ENCODE assay signal across 17 mouse cellular contexts in genomic region chr2:43555889-43556285, GRCm38 (mm10). TPM values are rescaled to one million over a fixed set of nuclear protein-coding genes. Genes with fewer than 3 reads are reported as not detected.
DNase-seq lines count a peak whose midpoint lies in the region; ATAC-seq and TF ChIP-seq lines count a peak whose summit lies in the region.
"Had no signal": no experiment of that assay in that cellular context is flagged by ENCODE, and none has a peak within 500 bp of the region (broad histone marks: within the 10 kb centered on the region; RNA-seq: fewer than 3 reads in every experiment).

No protein-coding gene starts in this region.

- H3K4me2 ChIP-seq in kidney, embryonic 15.5 days = peak overlapping the region; percentile 30
- H3K4me2 ChIP-seq in liver, embryonic 16.5 days (ENCODE audit: low read depth, low read length) = peak overlapping the region; percentile 30
- H3K4me2 ChIP-seq in midbrain, embryonic 13.5 days (replicated peaks) = no peak overlapping the region
- H3K4me2 ChIP-seq in midbrain, embryonic 15.5 days = no peak overlapping the region
- H3K4me2 ChIP-seq: embryonic facial prominence, embryonic 15.5 days; heart, embryonic 13.5 days; hindbrain, embryonic 13.5 days; midbrain, embryonic 12.5 days; neural tube, embryonic 13.5 days had no signal

- H3K4me3 ChIP-seq in spleen, adult 2 months (ENCODE audit: extremely low read depth, insufficient read depth, insufficient read length) = peak overlapping the region; percentile 39
- H3K4me3 ChIP-seq in kidney, embryonic 15.5 days (replicated peaks) = peak overlapping the region; percentile 10; the same call in 1 of the 2 replicates
- peak overlapping the region; percentile 49 for H3K4me3 ChIP-seq in liver, embryonic 16.5 days (ENCODE audit: low read depth, low read length)
- H3K4me3 ChIP-seq in midbrain, embryonic 13.5 days (replicated peaks) = no peak overlapping the region
- no peak overlapping the region for H3K4me3 ChIP-seq in midbrain, embryonic 15.5 days
- H3K4me3 ChIP-seq: embryonic facial prominence, embryonic 15.5 days; heart, embryonic 13.5 days; hindbrain, embryonic 13.5 days; midbrain, embryonic 12.5 days; neural tube, embryonic 13.5 days had no signal

- H3K4me1 ChIP-seq in spleen, adult 2 months (ENCODE audit: control insufficient read depth, insufficient read depth, insufficient read length) = peaks cover 7% of the 10 kb centered on the region
- H3K4me1 ChIP-seq in kidney, embryonic 15.5 days = peaks cover 5% of the 10 kb centered on the region; the same call in 1 of the 2 replicates
- H3K4me1 ChIP-seq in liver, embryonic 16.5 days (ENCODE audit: control insufficient read depth, low read depth, low read length) = no peaks in the 10 kb centered on the region; the same call in 1 of the 2 replicates
- no peaks in the 10 kb centered on the region for H3K4me1 ChIP-seq in midbrain, embryonic 13.5 days (replicated peaks)
- H3K4me1 ChIP-seq in midbrain, embryonic 15.5 days = no peaks in the 10 kb centered on the region
- H3K4me1 ChIP-seq: embryonic facial prominence, embryonic 15.5 days; heart, embryonic 13.5 days; hindbrain, embryonic 13.5 days; midbrain, embryonic 12.5 days; neural tube, embryonic 13.5 days had no signal

- no peak for TF ChIP-seq CTCF in spleen, adult 2 months (IDR thresholded peaks at IDR 0.05; ENCODE audit: extremely low read depth, insufficient read depth, insufficient read length, insufficient replicate concordance)

- H3K27ac ChIP-seq in spleen, adult 2 months (ENCODE audit: insufficient read depth, low read length) = peak overlapping the region; percentile 76
- H3K27ac ChIP-seq in kidney, embryonic 15.5 days = 0 out of 2 replicates have a peak overlapping the region, but pooled peaks have one; percentile 19
- peak overlapping the region; percentile 58 for H3K27ac ChIP-seq in liver, embryonic 16.5 days (ENCODE audit: low read length)
- no peak overlapping the region for H3K27ac ChIP-seq in midbrain, embryonic 13.5 days
- H3K27ac ChIP-seq in midbrain, embryonic 15.5 days = no peak overlapping the region
- H3K27ac ChIP-seq: embryonic facial prominence, embryonic 15.5 days; heart, embryonic 13.5 days; hindbrain, embryonic 13.5 days; midbrain, embryonic 12.5 days; neural tube, embryonic 13.5 days had no signal

- no peak for DNase-seq in spleen, adult 2 months (ENCODE audit: low read depth in 1 of 2, low spot score in 2 of 2)
- DNase-seq in spleen, adult 12 weeks (ENCODE audit: low spot score) = no peak
- DNase-seq: cerebellum, postnatal 14 days; gastrocnemius, postnatal 10 days; thymus, postnatal 36 days had no signal

- no peak overlapping the region for H3K9ac ChIP-seq in kidney, embryonic 15.5 days
- no peak overlapping the region for H3K9ac ChIP-seq in liver, embryonic 16.5 days (ENCODE audit: low read depth, low read length)
- H3K9ac ChIP-seq in midbrain, embryonic 13.5 days (replicated peaks) = no peak overlapping the region
- no peak overlapping the region for H3K9ac ChIP-seq in midbrain, embryonic 15.5 days
- H3K9ac ChIP-seq: embryonic facial prominence, embryonic 15.5 days; heart, embryonic 13.5 days; hindbrain, embryonic 13.5 days; midbrain, embryonic 12.5 days; neural tube, embryonic 13.5 days had no signal

- peak; percentile 76 for ATAC-seq in kidney, embryonic 15.5 days (replicated peaks; ENCODE audit: low FRiP score)
- ATAC-seq in liver, embryonic 16.5 days (ENCODE audit: low read depth) = peak; percentile 85
- ATAC-seq in activated CD4-positive, CD25-positive, alpha-beta regulatory T cell, adult 4 months = no peak
- ATAC-seq in midbrain, embryonic 13.5 days = no peak
- ATAC-seq in midbrain, embryonic 15.5 days (replicated peaks) = no peak
- ATAC-seq: CD4-positive, CD25-positive, alpha-beta regulatory T cell, adult 4 months; forebrain, embryonic 14.5 days had no signal

- 61% methylated on average over 4 of the region's 4 CpGs for WGBS in spleen, adult 2 months
- WGBS in kidney, embryonic 15.5 days = 37% methylated on average over 4 of the region's 4 CpGs
- WGBS in liver, embryonic 16.5 days (ENCODE audit: insufficient replicate concordance) = 53% methylated on average over 4 of the region's 4 CpGs
- 59% methylated on average over 4 of the region's 4 CpGs for WGBS in midbrain, embryonic 13.5 days
- 54% methylated on average over 4 of the region's 4 CpGs for WGBS in midbrain, embryonic 15.5 days

- TF ChIP-seq POLR2A in spleen, adult 2 months (IDR thresholded peaks at IDR 0.05; ENCODE audit: low read depth, low read length) = no peak

- H3K27me3 ChIP-seq in spleen, adult 2 months (ENCODE audit: control insufficient read depth, insufficient read depth, low read length) = no peaks in the 10 kb centered on the region
- no peaks in the 10 kb centered on the region for H3K27me3 ChIP-seq in kidney, embryonic 15.5 days
- H3K27me3 ChIP-seq in liver, embryonic 16.5 days (ENCODE audit: control insufficient read depth, insufficient read depth, low read depth, low read length) = no peaks in the 10 kb centered on the region
- H3K27me3 ChIP-seq in midbrain, embryonic 13.5 days = no peaks in the 10 kb centered on the region
- no peaks in the 10 kb centered on the region for H3K27me3 ChIP-seq in midbrain, embryonic 15.5 days (replicated peaks)
- H3K27me3 ChIP-seq: embryonic facial prominence, embryonic 15.5 days; heart, embryonic 13.5 days; hindbrain, embryonic 13.5 days; midbrain, embryonic 12.5 days; neural tube, embryonic 13.5 days had no signal

- no peaks in the 10 kb centered on the region for H3K9me3 ChIP-seq in kidney, embryonic 15.5 days (replicated peaks)
- no peaks in the 10 kb centered on the region for H3K9me3 ChIP-seq in liver, embryonic 16.5 days (replicated peaks; ENCODE audit: control insufficient read depth, low read length)
- H3K9me3 ChIP-seq in midbrain, embryonic 13.5 days = no peaks in the 10 kb centered on the region
- H3K9me3 ChIP-seq in midbrain, embryonic 15.5 days = no peaks in the 10 kb centered on the region
- H3K9me3 ChIP-seq: embryonic facial prominence, embryonic 15.5 days; heart, embryonic 13.5 days; hindbrain, embryonic 13.5 days; midbrain, embryonic 12.5 days; neural tube, embryonic 13.5 days had no signal

- 0 out of 2 replicates have a peak, but pooled peaks cover 1% of the 10 kb centered on the region for H3K36me3 ChIP-seq in spleen, adult 2 months (ENCODE audit: control insufficient read depth, insufficient read depth, low read length)
- H3K36me3 ChIP-seq in kidney, embryonic 15.5 days = no peaks in the 10 kb centered on the region
- H3K36me3 ChIP-seq in liver, embryonic 16.5 days (ENCODE audit: control insufficient read depth, insufficient read depth) = no peaks in the 10 kb centered on the region
- H3K36me3 ChIP-seq in midbrain, embryonic 13.5 days = no peaks in the 10 kb centered on the region
- no peaks in the 10 kb centered on the region for H3K36me3 ChIP-seq in midbrain, embryonic 15.5 days (replicated peaks)
- H3K36me3 ChIP-seq: embryonic facial prominence, embryonic 15.5 days; heart, embryonic 13.5 days; hindbrain, embryonic 13.5 days; midbrain, embryonic 12.5 days; neural tube, embryonic 13.5 days had no signal

RNA-seq across cellular contexts. Expression of gene Kynu, which starts 0.8 kb away (rescaled TPM):
- 3.2 and 4.1 TPM in 2 replicates for polyA plus RNA-seq in spleen, adult 2 months (2012; rRNA removed)
- polyA plus RNA-seq in kidney, embryonic 15.5 days (2015; fragmentation: Nextera tagmentation; extraction: Ambion mirVana) = 4.7 and 5.9 TPM in 2 replicates
- polyA plus RNA-seq in liver, embryonic 16.5 days (2015; fragmentation: Nextera tagmentation; extraction: Ambion mirVana) = 7.5 and 8.9 TPM in 2 replicates
- under 1 TPM; 0.32 to 0.73 TPM for polyA plus RNA-seq in activated CD4-positive, CD25-positive, alpha-beta regulatory T cell, adult 4 months (2017; shearing (Covaris generic))
- polyA plus RNA-seq in midbrain, embryonic 13.5 days (2015; fragmentation: Nextera tagmentation; extraction: Ambion mirVana) = 0.19 and 0.39 TPM in 2 replicates
- 0.17 and 0.59 TPM in 2 replicates for polyA plus RNA-seq in midbrain, embryonic 15.5 days (2015; fragmentation: Nextera tagmentation; extraction: Ambion mirVana)

Comparison
In these comparisons a context has a peak if more than half of its experiments do, and no peak if none do; other contexts are left out.
1. H3K27ac ChIP-seq: peak in spleen, adult 2 months (single experiment), kidney, embryonic 15.5 days (single experiment) and liver, embryonic 16.5 days (single experiment); none in midbrain, embryonic 13.5 days (single experiment) and midbrain, embryonic 15.5 days (single experiment).
2. H3K4me3 ChIP-seq: peak in spleen, adult 2 months (single experiment), kidney, embryonic 15.5 days (single experiment) and liver, embryonic 16.5 days (single experiment); none in midbrain, embryonic 13.5 days (single experiment) and midbrain, embryonic 15.5 days (single experiment).
3. ATAC-seq: peak in kidney, embryonic 15.5 days (single experiment) and liver, embryonic 16.5 days (single experiment); none in activated CD4-positive, CD25-positive, alpha-beta regulatory T cell, adult 4 months (single experiment), midbrain, embryonic 13.5 days (single experiment) and midbrain, embryonic 15.5 days (single experiment).
4. H3K4me2 ChIP-seq: peak in kidney, embryonic 15.5 days (single experiment) and liver, embryonic 16.5 days (single experiment); none in midbrain, embryonic 13.5 days (single experiment) and midbrain, embryonic 15.5 days (single experiment).